Mouse (Mus musculus) splenic B cell, adult 2 months (primary cell): ENCODE measurements around the gene Mief2.

ENCODE experiments used
- DNase-seq: peaks from one replicate; pipeline ENCODE4 v3.0.0-alpha.2; 2011; ENCODE audit warnings: low read depth, low spot score
- H3K27me3 ChIP-seq: 2 replicates; pipeline ENCODE4 v1.6.1; 2012; ENCODE audit warnings: mild to moderate bottlenecking, low read length, moderate library complexity, mixed read lengths; ENCODE audit not compliant: control insufficient read depth, poor library complexity, insufficient read depth, severe bottlenecking
- H3K36me3 ChIP-seq: 2 replicates; pipeline ENCODE4 v1.6.1; 2012; ENCODE audit warnings: mild to moderate bottlenecking, low read length, moderate library complexity, mixed read lengths; ENCODE audit not compliant: control insufficient read depth, poor library complexity, insufficient read depth, severe bottlenecking

Gene Mief2

GRCm38 (mm10) chr11:60709481-60710465, 18.4 kb upstream of the Mief2 start:
- Histone ChIP-seq H3K36me3 (peaks cover 8% of the 10 kb centered on the region), H3K27me3 (no peaks in the 10 kb centered on the region)
- no peak for DNase-seq

GRCm38 (mm10) chr11:60711218-60711617, 17.0 kb upstream of the Mief2 start:
- H3K36me3 ChIP-seq = peaks cover 10% of the 10 kb centered on the region
- DNase-seq = no peak
- H3K27me3 ChIP-seq = no peaks in the 10 kb centered on the region

GRCm38 (mm10) chr11:60712040-60712439, 16.2 kb upstream of the Mief2 start:
- DNase-seq = no peak
- H3K27me3 ChIP-seq = no peaks in the 10 kb centered on the region
- peaks cover 8% of the 10 kb centered on the region for H3K36me3 ChIP-seq

GRCm38 (mm10) chr11:60712639-60713255, 15.5 kb upstream of the Mief2 start:
- no peak for DNase-seq
- H3K36me3 ChIP-seq = peaks cover 6% of the 10 kb centered on the region
- H3K27me3 ChIP-seq = no peaks in the 10 kb centered on the region

GRCm38 (mm10) chr11:60715833-60716232, 12.4 kb upstream of the Mief2 start:
- H3K36me3 ChIP-seq = peaks cover 10% of the 10 kb centered on the region
- no peak for DNase-seq
- H3K27me3 ChIP-seq = no peaks in the 10 kb centered on the region

- Histone ChIP-seq H3K36me3 (peaks cover 13% of the 10 kb centered on the region), H3K27me3 (no peaks in the 10 kb centered on the region)
- no peak for DNase-seq
Measured at GRCm38 (mm10) chr11:60719263-60719662, 8.9 kb upstream of the Mief2 start.

- H3K27me3 ChIP-seq = no peaks in the 10 kb centered on the region
- peak; percentile 82 for DNase-seq
- peaks cover 2% of the 10 kb centered on the region; the same call in 1 of the 2 replicates for H3K36me3 ChIP-seq
Measured at GRCm38 (mm10) chr11:60726601-60727391, 1.4 kb upstream of the Mief2 start, which contains the start of gene Flii. Gene Flii, minus strand, starts transcription at chr11:60727263.

- no peak for DNase-seq
- Histone ChIP-seq H3K36me3 (peaks cover 2% of the 10 kb centered on the region; the same call in 1 of the 2 replicates), H3K27me3 (no peaks in the 10 kb centered on the region)
Measured at GRCm38 (mm10) chr11:60727392-60728140, 632 bp upstream of the Mief2 start.

GRCm38 (mm10) chr11:60729217-60729641, 1.0 kb downstream of the Mief2 start:
- DNase-seq = peak; percentile 8
- H3K36me3 ChIP-seq = no peaks in the 10 kb centered on the region; the same call in 1 of the 2 replicates

GRCm38 (mm10) chr11:60730169-60730568, 2.0 kb downstream of the Mief2 start:
- no peaks in the 10 kb centered on the region for H3K27me3 ChIP-seq
- H3K36me3 ChIP-seq = no peaks in the 10 kb centered on the region; the same call in 1 of the 2 replicates
- DNase-seq = no peak

More at GRCm38 (mm10) chr11:60729217-60729641, 1.0 kb downstream of the Mief2 start:
- H3K27me3 ChIP-seq = no peaks in the 10 kb centered on the region

- H3K36me3 ChIP-seq = no peaks in the 10 kb centered on the region; the same call in 1 of the 2 replicates
- H3K27me3 ChIP-seq = no peaks in the 10 kb centered on the region
- no peak for DNase-seq
Measured at GRCm38 (mm10) chr11:60731251-60731650, 3.1 kb downstream of the Mief2 start.

- H3K36me3 ChIP-seq = no peaks in the 10 kb centered on the region; the same call in 1 of the 2 replicates
- no peak for DNase-seq
- no peaks in the 10 kb centered on the region for H3K27me3 ChIP-seq
Measured at GRCm38 (mm10) chr11:60734206-60734605, 6.0 kb downstream of the Mief2 start.

GRCm38 (mm10) chr11:60735191-60735590, 7.0 kb downstream of the Mief2 start:
- H3K27me3 ChIP-seq = no peaks in the 10 kb centered on the region
- no peaks in the 10 kb centered on the region; the same call in 1 of the 2 replicates for H3K36me3 ChIP-seq
- DNase-seq = no peak

- no peak for DNase-seq
- no peaks in the 10 kb centered on the region for H3K36me3 ChIP-seq
- H3K27me3 ChIP-seq = no peaks in the 10 kb centered on the region
Measured at GRCm38 (mm10) chr11:60736491-60736890, 8.3 kb downstream of the Mief2 start.
